Mouse (Mus musculus) midbrain, embryonic 14.5 days (tissue): ENCODE data around the gene Cdipt. TPM values are rescaled to one million over a fixed set of nuclear protein-coding genes. Genes with fewer than 3 reads are reported as not detected.

Source experiments
- polyA plus RNA-seq: library from polyadenylated mRNA; unstranded; fragments of >200 nt; fragmentation: Nextera tagmentation; extraction: Ambion mirVana; gene quantifications from 2 replicates; pipeline ENCODE4 v1.2.1, GENCODE M21; 2014

Gene Cdipt
- polyA plus RNA-seq, 1 experiment from 2014 or later = 106 TPM

Other genes with a start within 250 kb of the Cdipt start
- 78.4 and 110 TPM in 2 replicates for gene Mapk3, start 216.3 kb upstream of the Cdipt start, polyA plus RNA-seq
- 2.0 and 3.4 TPM in 2 replicates for gene Gdpd3, start 209.6 kb upstream of the Cdipt start, polyA plus RNA-seq
- 218 and 255 TPM in 2 replicates for gene Ypel3, start 199.0 kb upstream of the Cdipt start, polyA plus RNA-seq
- 0.22 and 0.24 TPM in 2 replicates for gene Tbx6, start 194.4 kb upstream of the Cdipt start, polyA plus RNA-seq
- 210 and 212 TPM in 2 replicates for gene Ppp4c, start 183.4 kb upstream of the Cdipt start, polyA plus RNA-seq
- 51.6 and 72.4 TPM in 2 replicates for gene Fam57b, start 178.2 kb upstream of the Cdipt start, polyA plus RNA-seq
- gene 4930451I11Rik, start 144.3 kb upstream of the Cdipt start, polyA plus RNA-seq = not detected in 2 replicates
- 9.7 and 15.3 TPM in 2 replicates for gene Doc2a, start 128.5 kb upstream of the Cdipt start, polyA plus RNA-seq
- 8.0 and 12.8 TPM in 2 replicates for gene Hirip3, start 113.9 kb upstream of the Cdipt start, polyA plus RNA-seq
- 93.5 and 95.8 TPM in 2 replicates for gene Ino80e, start 113.5 kb upstream of the Cdipt start, polyA plus RNA-seq
- gene Taok2, start 91.2 kb upstream of the Cdipt start, polyA plus RNA-seq = 39.0 and 39.5 TPM in 2 replicates
- gene Tmem219, start 53.0 kb upstream of the Cdipt start, polyA plus RNA-seq = 29.2 and 34.9 TPM in 2 replicates
- gene Kctd13, start 47.0 kb upstream of the Cdipt start, polyA plus RNA-seq = 98.6 and 106 TPM in 2 replicates
- gene Asphd1, start 26.3 kb upstream of the Cdipt start, polyA plus RNA-seq = 6.5 and 7.0 TPM in 2 replicates
- gene Sez6l2, start 25.4 kb upstream of the Cdipt start, polyA plus RNA-seq = 59.1 and 66.9 TPM in 2 replicates
- 1.1 and 1.3 TPM in 2 replicates for gene Cdiptos, start 184 bp downstream of the Cdipt start, polyA plus RNA-seq
- 1.7 and 3.1 TPM in 2 replicates for gene Mvp, start 38.7 kb downstream of the Cdipt start, polyA plus RNA-seq
- not detected in 2 replicates for gene Pagr1b, start 40.6 kb downstream of the Cdipt start, polyA plus RNA-seq
- 21.2 and 38.3 TPM in 2 replicates for gene Pagr1a, start 41.4 kb downstream of the Cdipt start, polyA plus RNA-seq
- gene Gm42742, start 45.2 kb downstream of the Cdipt start, polyA plus RNA-seq = 53.4 and 64.6 TPM in 2 replicates
- 21.8 and 28.9 TPM in 2 replicates for gene Prrt2, start 45.3 kb downstream of the Cdipt start, polyA plus RNA-seq
- gene Maz, start 51.1 kb downstream of the Cdipt start, polyA plus RNA-seq = 68.3 and 80.8 TPM in 2 replicates
- 18.9 and 30.2 TPM in 2 replicates for gene Kif22, start 66.6 kb downstream of the Cdipt start, polyA plus RNA-seq
- gene Zg16, start 111.4 kb downstream of the Cdipt start, polyA plus RNA-seq = not detected in 2 replicates
- 0.84 and 2.2 TPM in 2 replicates for gene AI467606, start 115.4 kb downstream of the Cdipt start, polyA plus RNA-seq
- 0.11 and 0.67 TPM in 2 replicates for gene Qprt, start 146.3 kb downstream of the Cdipt start, polyA plus RNA-seq
- gene Spn, start 161.9 kb downstream of the Cdipt start, polyA plus RNA-seq = not detected in 2 replicates
- 59.5 and 81.1 TPM in 2 replicates for gene Cd2bp2, start 220.1 kb downstream of the Cdipt start, polyA plus RNA-seq
- gene Tbc1d10b, start 232.6 kb downstream of the Cdipt start, polyA plus RNA-seq = 24.6 and 27.6 TPM in 2 replicates
- 4.3 and 4.5 TPM in 2 replicates for gene Mylpf, start 233.0 kb downstream of the Cdipt start, polyA plus RNA-seq